Mouse (Mus musculus) cerebellum, postnatal 10 days (tissue): ENCODE results near the gene Thsd7b.
"Not testable (repeated sequence)": the region's sequence is repeated elsewhere in the genome, so short reads cannot be mapped to it uniquely, and the experiment has no call there.

ENCODE experiments used
- DNase-seq, 2 experiments: peaks; one replicate each; pipeline ENCODE4 v3.0.0; 2021; ENCODE audit warnings: mixed read lengths in 2 of 2

The Thsd7b gene

GRCm38 (mm10) chr1:129874355-129874754 is 601.3 kb downstream of the Thsd7b start:
- DNase-seq: no peak

GRCm38 (mm10) chr1:129887861-129888260 is 614.8 kb downstream of the Thsd7b start:
- DNase-seq: no peak

GRCm38 (mm10) chr1:129898121-129898520 is 625.0 kb downstream of the Thsd7b start:
- DNase-seq: no peak

GRCm38 (mm10) chr1:129915484-129915883 is 642.4 kb downstream of the Thsd7b start:
- no peak for DNase-seq

GRCm38 (mm10) chr1:129917568-129917967 is 644.5 kb downstream of the Thsd7b start:
- DNase-seq: no peak

- peak; percentile 42 to 47 for DNase-seq
These were observed 646.3 kb downstream of the Thsd7b start for GRCm38 (mm10) chr1:129919385-129919784.

- DNase-seq: no peak
These were observed 657.9 kb downstream of the Thsd7b start for GRCm38 (mm10) chr1:129931003-129931402.

- DNase-seq: no peak
These were observed 670.0 kb downstream of the Thsd7b start for GRCm38 (mm10) chr1:129943116-129943515.

GRCm38 (mm10) chr1:129947026-129947425 is 673.9 kb downstream of the Thsd7b start:
- DNase-seq: no peak

GRCm38 (mm10) chr1:129955478-129955877 is 682.4 kb downstream of the Thsd7b start:
- no peak for DNase-seq

- DNase-seq: no peak
These were observed 683.5 kb downstream of the Thsd7b start for GRCm38 (mm10) chr1:129956625-129957024.

- DNase-seq: not testable (repeated sequence)
These were observed 686.2 kb downstream of the Thsd7b start for GRCm38 (mm10) chr1:129959352-129959751.

GRCm38 (mm10) chr1:129963166-129963565 is 690.1 kb downstream of the Thsd7b start:
- DNase-seq: peak; percentile 50 to 60

GRCm38 (mm10) chr1:129989247-129989646 is 716.1 kb downstream of the Thsd7b start:
- DNase-seq: not testable (repeated sequence)

- no peak for DNase-seq
These were observed 717.7 kb downstream of the Thsd7b start for GRCm38 (mm10) chr1:129990821-129991220.

GRCm38 (mm10) chr1:130055012-130055411 is 781.9 kb downstream of the Thsd7b start:
- no peak for DNase-seq

- DNase-seq: no peak
These were observed 789.0 kb downstream of the Thsd7b start for GRCm38 (mm10) chr1:130062105-130062504.

- DNase-seq: peak; percentile 7 to 14
These were observed 793.3 kb downstream of the Thsd7b start for GRCm38 (mm10) chr1:130066193-130066959.

GRCm38 (mm10) chr1:130083788-130084187 is 810.7 kb downstream of the Thsd7b start:
- DNase-seq: no peak

GRCm38 (mm10) chr1:130085207-130085606 is 812.1 kb downstream of the Thsd7b start:
- no peak for DNase-seq

GRCm38 (mm10) chr1:130085910-130086309 is 812.8 kb downstream of the Thsd7b start:
- no peak for DNase-seq

- DNase-seq: no peak
These were observed 826.1 kb downstream of the Thsd7b start for GRCm38 (mm10) chr1:130099227-130099626.

GRCm38 (mm10) chr1:130112580-130113314 is 839.6 kb downstream of the Thsd7b start:
- no peak for DNase-seq

- DNase-seq: no peak
These were observed 840.4 kb downstream of the Thsd7b start for GRCm38 (mm10) chr1:130113549-130113948.
